Mouse (Mus musculus) mesoderm, embryonic 11.5 days (tissue): ENCODE results near the gene Tle6.
A peak's percentile ranks its signal among the peaks of the same experiment; 100 is the strongest.

ENCODE experiments used
- DNase-seq: peaks from one replicate; pipeline ENCODE4 v3.0.0-alpha.2; 2012; ENCODE audit warnings: low read depth, low spot score

Gene Tle6

GRCm38 (mm10) chr10:81623441-81623840 is 22.6 kb upstream of the Tle6 start:
- no peak for DNase-seq

GRCm38 (mm10) chr10:81620786-81621185 is 19.9 kb upstream of the Tle6 start:
- DNase-seq, result no peak

- no peak for DNase-seq
Measured at GRCm38 (mm10) chr10:81619976-81620375, 19.1 kb upstream of the Tle6 start.

- DNase-seq, result peak; percentile 64
Measured at GRCm38 (mm10) chr10:81615486-81615885, 14.6 kb upstream of the Tle6 start.

GRCm38 (mm10) chr10:81612779-81613178 is 11.9 kb upstream of the Tle6 start:
- DNase-seq, result no peak

- DNase-seq, result no peak
Measured at GRCm38 (mm10) chr10:81608308-81608707, 7.4 kb upstream of the Tle6 start.

- DNase-seq, result peak; percentile 97
Measured at GRCm38 (mm10) chr10:81605974-81606751, 5.3 kb upstream of the Tle6 start, which contains the start of gene BC025920. BC025920 (plus strand) TSS chr10:81606270.

- DNase-seq, result no peak
Measured at GRCm38 (mm10) chr10:81605666-81605973, 4.7 kb upstream of the Tle6 start.

- peak; percentile 91 for DNase-seq
Measured at GRCm38 (mm10) chr10:81604968-81605665, 4.2 kb upstream of the Tle6 start.

GRCm38 (mm10) chr10:81604019-81604967 is 3.4 kb upstream of the Tle6 start:
- DNase-seq, result no peak

GRCm38 (mm10) chr10:81602741-81603151 is 1.9 kb upstream of the Tle6 start:
- DNase-seq, result peak; percentile 79

GRCm38 (mm10) chr10:81601396-81601905 is 578 bp upstream of the Tle6 start:
- no peak for DNase-seq

GRCm38 (mm10) chr10:81600096-81600495 is 777 bp downstream of the Tle6 start:
- no peak for DNase-seq

GRCm38 (mm10) chr10:81599630-81600029 is 1.2 kb downstream of the Tle6 start:
- DNase-seq, result no peak

- DNase-seq, result no peak
Measured at GRCm38 (mm10) chr10:81598871-81599270, 2.0 kb downstream of the Tle6 start.

GRCm38 (mm10) chr10:81598342-81598741 is 2.5 kb downstream of the Tle6 start:
- DNase-seq, result no peak

- peak; percentile 44 for DNase-seq
Measured at GRCm38 (mm10) chr10:81597137-81597950, 3.5 kb downstream of the Tle6 start.

GRCm38 (mm10) chr10:81596611-81597010 is 4.3 kb downstream of the Tle6 start:
- peak; percentile 65 for DNase-seq

GRCm38 (mm10) chr10:81595599-81595998 is 5.3 kb downstream of the Tle6 start:
- DNase-seq, result no peak

- DNase-seq, result no peak
Measured at GRCm38 (mm10) chr10:81593935-81594334, 6.9 kb downstream of the Tle6 start.

GRCm38 (mm10) chr10:81593223-81593622 is 7.7 kb downstream of the Tle6 start:
- DNase-seq, result no peak
